Mouse (Mus musculus) spleen, adult 2 months (tissue): ENCODE measurements around the gene Mgat4c. TPM values are rescaled to one million over a fixed set of nuclear protein-coding genes. Genes with fewer than 3 reads are reported as not detected.

Experiments used
- DNase-seq, 2 experiments: peaks; one replicate each; pipeline versions ENCODE4 v3.0.0 to v3.0.0-alpha.2; 2012 to 2021; ENCODE audit warnings: low spot score in 2 of 2, low read depth in 1 of 2
- H3K27ac ChIP-seq: fragments of 200-500 bp; 2 replicates; pipeline ENCODE4 v1.5.1; 2012; ENCODE audit warnings: low read length, inconsistent platforms; ENCODE audit not compliant: insufficient read depth
- H3K27me3 ChIP-seq: fragments of 200-500 bp; 2 replicates; pipeline ENCODE4 v1.6.1; 2012; ENCODE audit warnings: mild to moderate bottlenecking, moderate library complexity, low read length, inconsistent platforms; ENCODE audit not compliant: control insufficient read depth, insufficient read depth
- H3K36me3 ChIP-seq: fragments of 200-500 bp; 2 replicates; pipeline ENCODE4 v1.6.1; 2012; ENCODE audit warnings: mild to moderate bottlenecking, low read length, inconsistent platforms; ENCODE audit not compliant: control insufficient read depth, insufficient read depth
- H3K4me1 ChIP-seq: fragments of 200-500 bp; 2 replicates; pipeline ENCODE4 v1.6.1; 2011; ENCODE audit warnings: inconsistent platforms; ENCODE audit not compliant: control insufficient read depth, insufficient read depth, insufficient read length
- H3K4me3 ChIP-seq: fragments of 200-500 bp; 2 replicates; pipeline ENCODE4 v1.5.1; 2011; ENCODE audit warnings: mild to moderate bottlenecking, inconsistent platforms; ENCODE audit not compliant: insufficient read depth, insufficient read length; ENCODE audit errors: extremely low read depth
- CTCF ChIP-seq: fragments of 200-500 bp; IDR thresholded peaks from 2 replicates; pipeline ENCODE4 v1.5.1; 2011; ENCODE audit warnings: mild to moderate bottlenecking, inconsistent platforms; ENCODE audit not compliant: insufficient read depth, insufficient read length, insufficient replicate concordance; ENCODE audit errors: extremely low read depth
- POLR2A ChIP-seq: fragments of 200-500 bp; IDR thresholded peaks from 2 replicates; pipeline ENCODE4 v1.6.1; 2011; ENCODE audit warnings: low read depth, low read length, inconsistent platforms
- WGBS: fragments of 180-500 bp; shearing (Covaris S2); methylation state at CpG from one replicate; pipeline ENCODE4 v1.1.7; 2018; 5-methylcytosine and 5-hydroxymethylcytosine counted together
- polyA plus RNA-seq: library from polyadenylated mRNA; depleted of rRNA; stranded (reverse); fragments of >200 nt; gene quantifications from 2 replicates; pipeline ENCODE4 v1.2.3, GENCODE M21; 2012

Mgat4c gene
- polyA plus RNA-seq, 1 experiment = not detected

DNA sequence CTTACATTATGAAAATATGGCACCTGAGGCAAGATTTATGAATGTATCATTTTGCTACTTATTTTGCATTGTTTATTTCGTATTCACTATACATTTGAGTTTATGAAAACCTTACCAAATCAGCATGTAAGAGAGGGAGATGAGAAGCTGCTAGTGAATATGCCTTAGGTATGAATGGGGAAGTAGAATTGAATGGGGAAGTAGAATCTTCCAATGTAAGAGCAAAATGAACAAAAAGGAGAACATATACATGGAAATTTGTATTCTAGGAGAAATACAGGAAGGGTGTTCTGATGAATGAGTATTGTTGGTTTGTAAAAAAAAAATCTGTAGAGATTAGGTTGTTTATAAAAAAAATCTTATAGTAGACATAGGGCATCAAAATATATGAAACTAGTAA lies 441.9 kb downstream of the Mgat4c start:
- Histone ChIP-seq H3K36me3 (no peaks in the 10 kb centered on the region), H3K4me3 (no peak overlapping the region), H3K27me3 (no peaks in the 10 kb centered on the region), H3K27ac (no peak overlapping the region), H3K4me1 (no peaks in the 10 kb centered on the region)
- TF ChIP-seq POLR2A (no peak), CTCF (no peak)
- WGBS = 72% methylated on average over 1 of the region's 1 CpGs
- DNase-seq = no peak

DNA sequence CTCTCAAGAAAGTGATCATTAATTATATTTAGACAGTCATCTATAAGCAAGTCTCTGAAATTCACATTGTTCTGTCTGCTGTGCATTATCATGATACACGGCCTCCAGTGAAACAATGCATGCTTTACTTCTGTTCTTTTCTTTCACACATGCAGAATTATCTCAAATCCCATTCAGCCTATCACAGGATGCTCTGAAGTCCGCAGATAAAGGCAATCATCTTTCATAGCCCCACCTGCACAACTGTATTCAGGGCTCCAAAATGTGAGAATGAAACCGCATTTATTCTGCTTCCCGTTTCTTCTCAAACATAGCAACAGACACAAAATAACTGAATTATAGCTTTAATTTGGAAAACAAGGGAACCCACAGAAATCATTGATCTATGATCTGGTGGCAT lies 446.1 kb downstream of the Mgat4c start:
- 78% methylated on average over 4 of the region's 4 CpGs for WGBS
- no peaks in the 10 kb centered on the region for H3K27me3 ChIP-seq
- no peaks in the 10 kb centered on the region for H3K4me1 ChIP-seq

GRCm38 (mm10) chr10:102154865-102155264 lies 473.6 kb downstream of the Mgat4c start:
- DNase-seq = no peak
- no peak for TF ChIP-seq POLR2A
- no peak for TF ChIP-seq CTCF
- Histone ChIP-seq H3K36me3 (no peaks in the 10 kb centered on the region), H3K4me3 (no peak overlapping the region), H3K27ac (no peak overlapping the region), H3K4me1 (no peaks in the 10 kb centered on the region), H3K27me3 (no peaks in the 10 kb centered on the region)
- 76% methylated on average over 5 of the region's 5 CpGs for WGBS

More for the DNA sequence above, 446.1 kb downstream of the Mgat4c start:
- no peak for DNase-seq
- no peak overlapping the region for H3K27ac ChIP-seq
- TF ChIP-seq POLR2A = no peak
- no peak for TF ChIP-seq CTCF
- H3K36me3 ChIP-seq = no peaks in the 10 kb centered on the region
- no peak overlapping the region for H3K4me3 ChIP-seq

DNA sequence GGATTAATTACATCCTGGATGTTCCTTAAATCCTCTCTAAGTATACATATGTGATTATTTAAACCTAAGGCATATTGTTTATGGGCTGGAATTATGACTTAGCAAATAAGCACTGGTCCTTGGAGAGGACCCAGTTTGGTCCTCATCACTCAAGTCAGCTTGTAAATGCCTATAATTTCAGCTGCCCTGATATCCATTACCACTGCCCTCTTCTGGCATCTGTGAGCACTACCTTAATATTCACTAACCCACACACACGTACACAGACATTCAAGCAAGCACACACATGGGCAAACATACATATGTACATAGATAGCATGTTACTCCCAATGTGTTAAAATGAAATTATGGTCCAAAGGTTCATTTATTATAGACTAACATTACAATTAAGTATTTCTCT lies 474.6 kb downstream of the Mgat4c start:
- 59% methylated on average over 1 of the region's 1 CpGs for WGBS
- H3K4me3 ChIP-seq = no peak overlapping the region
- no peak for DNase-seq

DNA sequence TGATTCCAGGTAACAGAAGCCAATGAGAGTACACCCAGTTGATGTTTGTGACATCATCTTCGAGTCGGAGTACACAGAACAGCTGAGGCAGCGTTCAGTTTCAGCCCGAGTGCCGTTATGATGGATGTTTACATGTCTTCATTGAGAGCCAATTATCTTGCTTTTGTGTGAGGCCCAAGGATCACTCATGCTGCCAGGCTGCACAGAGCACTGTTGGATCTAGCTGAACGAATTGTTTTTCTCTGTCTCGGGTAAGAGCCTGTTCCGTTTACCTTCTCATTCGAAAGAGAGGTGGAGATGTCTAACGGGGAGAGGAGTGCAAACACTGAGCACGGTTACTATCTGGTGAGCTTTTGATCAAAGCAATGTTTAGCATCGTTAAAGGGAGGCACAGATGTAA lies 477.5 kb downstream of the Mgat4c start:
- WGBS = 69% methylated on average over 12 of the region's 12 CpGs
- H3K4me1 ChIP-seq = no peaks in the 10 kb centered on the region
- TF ChIP-seq CTCF (no peak), POLR2A (no peak)
- H3K27me3 ChIP-seq = no peaks in the 10 kb centered on the region
- no peak overlapping the region for H3K27ac ChIP-seq
- DNase-seq = no peak
- no peak overlapping the region for H3K4me3 ChIP-seq
- no peaks in the 10 kb centered on the region for H3K36me3 ChIP-seq

More for the DNA sequence above, 474.6 kb downstream of the Mgat4c start:
- Histone ChIP-seq H3K27me3 (no peaks in the 10 kb centered on the region), H3K4me1 (no peaks in the 10 kb centered on the region), H3K36me3 (no peaks in the 10 kb centered on the region), H3K27ac (no peak overlapping the region)
- TF ChIP-seq CTCF (no peak), POLR2A (no peak)

- no peak overlapping the region for H3K27ac ChIP-seq
- DNase-seq = no peak
- H3K27me3 ChIP-seq = no peaks in the 10 kb centered on the region
- H3K4me3 ChIP-seq = no peak overlapping the region
- TF ChIP-seq CTCF = no peak
- no peak for TF ChIP-seq POLR2A
- no peaks in the 10 kb centered on the region for H3K36me3 ChIP-seq
- H3K4me1 ChIP-seq = no peaks in the 10 kb centered on the region
- 78% methylated on average over 3 of the region's 3 CpGs for WGBS
Measured at GRCm38 (mm10) chr10:102184726-102185125, 503.4 kb downstream of the Mgat4c start.

DNA sequence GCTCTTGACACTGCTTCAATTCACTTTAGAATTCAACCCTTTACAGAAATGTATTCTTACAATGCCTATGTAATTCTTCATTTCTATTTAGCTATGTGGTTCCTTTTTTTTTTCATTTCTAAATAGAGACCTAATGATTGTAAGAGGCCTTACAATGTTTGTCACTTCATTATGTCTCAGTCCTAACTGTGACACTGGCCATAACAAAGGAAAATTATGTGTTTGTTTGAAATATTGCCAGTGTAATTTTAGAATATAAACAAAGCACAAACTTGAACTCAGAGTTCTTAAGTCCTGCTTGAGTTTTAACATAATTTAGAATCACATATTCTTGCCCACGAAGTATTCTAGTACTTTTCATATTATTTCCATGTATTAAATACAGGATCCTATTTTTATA lies 510.4 kb downstream of the Mgat4c start:
- Histone ChIP-seq H3K27ac (no peak overlapping the region), H3K4me1 (no peaks in the 10 kb centered on the region), H3K4me3 (no peak overlapping the region), H3K27me3 (no peaks in the 10 kb centered on the region), H3K36me3 (no peaks in the 10 kb centered on the region)
- TF ChIP-seq POLR2A = no peak
- TF ChIP-seq CTCF = no peak
- WGBS = 86% methylated on average over 1 of the region's 1 CpGs
- DNase-seq = no peak

GRCm38 (mm10) chr10:102196850-102197249 lies 515.6 kb downstream of the Mgat4c start:
- 90% methylated on average over 4 of the region's 4 CpGs for WGBS

More at GRCm38 (mm10) chr10:102196850-102197249, 515.6 kb downstream of the Mgat4c start:
- no peaks in the 10 kb centered on the region for H3K36me3 ChIP-seq
- H3K27ac ChIP-seq = no peak overlapping the region
- H3K4me1 ChIP-seq = no peaks in the 10 kb centered on the region
- no peak for TF ChIP-seq POLR2A
- no peak for TF ChIP-seq CTCF
- no peak overlapping the region for H3K4me3 ChIP-seq
- H3K27me3 ChIP-seq = no peaks in the 10 kb centered on the region
- DNase-seq = no peak
